Mouse (Mus musculus) gastrocnemius, adult 2 months (tissue): Measurements from ENCODE around the gene Gpsm2. TPM values are rescaled to one million over a fixed set of nuclear protein-coding genes. Genes with fewer than 3 reads are reported as not detected.

Experiments used
- DNase-seq: peaks from one replicate; pipeline ENCODE4 v3.0.0; 2022
- H3K27ac ChIP-seq: fragments of 200-600 bp; 2 replicates; pipeline ENCODE4 v1.8.1; 2022; ENCODE audit warnings: mild to moderate bottlenecking
- H3K4me3 ChIP-seq: fragments of 200-600 bp; 2 replicates; pipeline ENCODE4 v1.8.1; 2022; ENCODE audit warnings: mild to moderate bottlenecking, moderate library complexity
- CTCF ChIP-seq: fragments of 200-600 bp; IDR thresholded peaks from 2 replicates; pipeline ENCODE4 v1.8.1; 2022; ENCODE audit warnings: antibody characterized with exemption, mild to moderate bottlenecking, moderate library complexity
- intact Hi-C: fragments of 180-260 bp; cut with DNase I; formaldehyde crosslinking; loops from one replicate; pipeline ENCODE4 v1.15.1; 2025
- long read RNA-seq, 2 experiments: library from polyadenylated mRNA; stranded (forward); transcript quantifications; one replicate each; pipeline ENCODE4 v2.0.0; 2021
- total RNA-seq, 2 experiments: library from RNA; stranded (reverse); gene quantifications; 2 replicates each; pipeline ENCODE4 v1.2.3; 2021

The Gpsm2 gene
- 1 to 10 TPM in 1 of 2 experiments, under 1 TPM in 1; 0.86 to 1.1 TPM for total RNA-seq
- long read RNA-seq, experiment 1, partial matches to known transcripts: 0 of 1 reads
- long read RNA-seq, experiment 1, other reads (novel, unspliced or antisense): 0 of 1 reads
- long read RNA-seq, experiment 2, partial matches to known transcripts: 0 of 1 reads
- long read RNA-seq, experiment 2, other reads (novel, unspliced or antisense): 0 of 1 reads

- Histone ChIP-seq H3K4me3 (peak within 1 kb of the TSS; percentile 83), H3K27ac (peak within 1 kb of the TSS; percentile 69)
- intact Hi-C loops: loop anchor here (5.0 kb wide), 1 partner anchor 50 kb away; no protein-coding TSS in a partner anchor
- no peak for TF ChIP-seq CTCF
- peak; percentile 97 for DNase-seq
Measured at GRCm38 (mm10) chr3:108722036-108722872, at the start of gene Gpsm2. TSS of gene Gpsm2 (minus strand) at chr3:108722309.

- Histone ChIP-seq H3K27ac (peak overlapping the region; percentile 80), H3K4me3 (no peak overlapping the region)
- intact Hi-C loops: loop anchor here (1.0 to 5.0 kb wide), 2 partner anchors 49 to 70 kb away; partner anchors contain the start of gene Gpsm2
- peak; percentile 63 for DNase-seq
- TF ChIP-seq CTCF: peak; percentile 89
Measured at GRCm38 (mm10) chr3:108770725-108771368, 48.7 kb upstream of the Gpsm2 start.

GRCm38 (mm10) chr3:108769547-108769946 lies 47.4 kb upstream of the Gpsm2 start:
- DNase-seq: no peak
- Histone ChIP-seq H3K27ac (no peak overlapping the region), H3K4me3 (no peak overlapping the region)
- TF ChIP-seq CTCF: no peak
- intact Hi-C loops: no loop called here

GRCm38 (mm10) chr3:108767416-108767815 lies 45.3 kb upstream of the Gpsm2 start:
- no peak overlapping the region for H3K4me3 ChIP-seq
- no peak for TF ChIP-seq CTCF
- DNase-seq: no peak
- no peak overlapping the region for H3K27ac ChIP-seq
- intact Hi-C loops: no loop called here

- DNase-seq: no peak
- TF ChIP-seq CTCF: no peak
- H3K4me3 ChIP-seq: no peak overlapping the region
- intact Hi-C loops: no loop called here
- no peak overlapping the region for H3K27ac ChIP-seq
Measured at GRCm38 (mm10) chr3:108766943-108767342, 44.8 kb upstream of the Gpsm2 start.

GRCm38 (mm10) chr3:108765476-108765875 lies 43.4 kb upstream of the Gpsm2 start:
- Histone ChIP-seq H3K4me3 (no peak overlapping the region), H3K27ac (no peak overlapping the region)
- DNase-seq: no peak
- intact Hi-C loops: no loop called here
- no peak for TF ChIP-seq CTCF

- H3K27ac ChIP-seq: no peak overlapping the region
- H3K4me3 ChIP-seq: no peak overlapping the region
- DNase-seq: no peak
- intact Hi-C loops: no loop called here
- TF ChIP-seq CTCF: no peak
Measured at GRCm38 (mm10) chr3:108764976-108765375, 42.9 kb upstream of the Gpsm2 start.

GRCm38 (mm10) chr3:108763691-108764090 lies 41.6 kb upstream of the Gpsm2 start:
- intact Hi-C loops: no loop called here
- DNase-seq: no peak

GRCm38 (mm10) chr3:108762597-108763111 lies 40.5 kb upstream of the Gpsm2 start:
- 0 out of 2 replicates have a peak overlapping the region, but pooled peaks have one; percentile 17 for H3K4me3 ChIP-seq
- DNase-seq: peak; percentile 36
- TF ChIP-seq CTCF: no peak
- intact Hi-C loops: no loop called here
- peak overlapping the region; percentile 52 for H3K27ac ChIP-seq

More at GRCm38 (mm10) chr3:108763691-108764090, 41.6 kb upstream of the Gpsm2 start:
- TF ChIP-seq CTCF: no peak
- Histone ChIP-seq H3K4me3 (no peak overlapping the region), H3K27ac (no peak overlapping the region)

- H3K4me3 ChIP-seq: no peak overlapping the region
- TF ChIP-seq CTCF: no peak
- intact Hi-C loops: no loop called here
- DNase-seq: no peak
- H3K27ac ChIP-seq: peak overlapping the region; percentile 63
Measured at GRCm38 (mm10) chr3:108759566-108760420, 37.7 kb upstream of the Gpsm2 start.

- no peak for DNase-seq
- H3K4me3 ChIP-seq: no peak overlapping the region
- TF ChIP-seq CTCF: no peak
- H3K27ac ChIP-seq: no peak overlapping the region
- intact Hi-C loops: no loop called here
Measured at GRCm38 (mm10) chr3:108757570-108757969, 35.5 kb upstream of the Gpsm2 start.

GRCm38 (mm10) chr3:108756131-108756530 lies 34.0 kb upstream of the Gpsm2 start:
- Histone ChIP-seq H3K4me3 (no peak overlapping the region), H3K27ac (no peak overlapping the region)
- DNase-seq: no peak
- no peak for TF ChIP-seq CTCF
- intact Hi-C loops: no loop called here
